Mouse (Mus musculus) T-helper 2 cell (primary cell): ENCODE results near the gene Nat8f2.
"Not testable (repeated sequence)": the region's sequence is repeated elsewhere in the genome, so short reads cannot be mapped to it uniquely, and the experiment has no call there.

Experiments used
- in situ Hi-C: fragments of 300-600 bp; cut with MboI, MseI; formaldehyde crosslinking; loops from one replicate; pipeline ENCODE4 v1.15.1; 2025; ENCODE audit warnings: high pct_unique_total_duplicates

Gene Nat8f2

GRCm38 (mm10) chr6:85869006-85869405 lies at the start of gene Nat8f2:
Gene Nat8f2, minus strand, starts transcription at chr6:85869158.
- in situ Hi-C loops, result not testable (repeated sequence)

GRCm38 (mm10) chr6:85918341-85918740 lies 49.4 kb upstream of the Nat8f2 start:
- in situ Hi-C loops, result loop anchor here (10.0 kb wide), 1 partner anchor 484 kb away; the partner anchor contains the start of gene Smyd5

- in situ Hi-C loops, result loop anchor here (10.0 kb wide), 1 partner anchor 482 kb away; the partner anchor contains the start of gene Smyd5
Observed at GRCm38 (mm10) chr6:85916596-85916995, 47.6 kb upstream of the Nat8f2 start.

GRCm38 (mm10) chr6:85915539-85916513 lies 46.9 kb upstream of the Nat8f2 start, which contains the start of gene Nat8f1:
Gene Nat8f1, minus strand, starts transcription at chr6:85915687.
- in situ Hi-C loops, result loop anchor here (10.0 kb wide), 1 partner anchor 481 kb away; the partner anchor contains the start of gene Smyd5

GRCm38 (mm10) chr6:85915141-85915538 lies 46.2 kb upstream of the Nat8f2 start:
- in situ Hi-C loops, result loop anchor here (10.0 kb wide), 1 partner anchor 480 kb away; the partner anchor contains the start of gene Smyd5

GRCm38 (mm10) chr6:85911587-85911986 lies 42.6 kb upstream of the Nat8f2 start, which contains the start of gene Tprkb:
Gene Tprkb, plus strand, starts transcription at chr6:85911865.
- in situ Hi-C loops, result loop anchor here (10.0 kb wide), 1 partner anchor 477 kb away; the partner anchor contains the start of gene Smyd5

- in situ Hi-C loops, result loop anchor here (10.0 kb wide), 2 partner anchors 475 to 855 kb away; partner anchors contain the start of gene Smyd5
Observed at GRCm38 (mm10) chr6:85909704-85910103, 40.7 kb upstream of the Nat8f2 start.

GRCm38 (mm10) chr6:85908341-85908740 lies 39.4 kb upstream of the Nat8f2 start:
- in situ Hi-C loops, result loop anchor here (10.0 kb wide), 1 partner anchor 854 kb away; no protein-coding TSS in a partner anchor

GRCm38 (mm10) chr6:85906911-85907351 lies 38.0 kb upstream of the Nat8f2 start:
- in situ Hi-C loops, result loop anchor here (10.0 kb wide), 1 partner anchor 852 kb away; no protein-coding TSS in a partner anchor

- in situ Hi-C loops, result loop anchor here (10.0 kb wide), 1 partner anchor 850 kb away; no protein-coding TSS in a partner anchor
Observed at GRCm38 (mm10) chr6:85904642-85905061, 35.7 kb upstream of the Nat8f2 start, which contains the start of gene Nat8f4. Gene Nat8f4, minus strand, starts transcription at chr6:85904884.

GRCm38 (mm10) chr6:85902303-85902702 lies 33.3 kb upstream of the Nat8f2 start:
- in situ Hi-C loops, result loop anchor here (10.0 kb wide), 1 partner anchor 848 kb away; no protein-coding TSS in a partner anchor

GRCm38 (mm10) chr6:85898596-85899475 lies 29.9 kb upstream of the Nat8f2 start:
- in situ Hi-C loops, result not testable (repeated sequence)

- in situ Hi-C loops, result not testable (repeated sequence)
Observed at GRCm38 (mm10) chr6:85895061-85895648, 26.2 kb upstream of the Nat8f2 start.

GRCm38 (mm10) chr6:85888961-85889360 lies 20.0 kb upstream of the Nat8f2 start:
- in situ Hi-C loops, result no loop called here

GRCm38 (mm10) chr6:85884311-85884710 lies 15.4 kb upstream of the Nat8f2 start:
- in situ Hi-C loops, result no loop called here

- in situ Hi-C loops, result not testable (repeated sequence)
Observed at GRCm38 (mm10) chr6:85883246-85883645, 14.3 kb upstream of the Nat8f2 start.

- in situ Hi-C loops, result no loop called here
Observed at GRCm38 (mm10) chr6:85867726-85868690, 950 bp downstream of the Nat8f2 start.

GRCm38 (mm10) chr6:85866995-85867394 lies 2.0 kb downstream of the Nat8f2 start:
- in situ Hi-C loops, result not testable (repeated sequence)

GRCm38 (mm10) chr6:85866166-85866565 lies 2.8 kb downstream of the Nat8f2 start:
- in situ Hi-C loops, result not testable (repeated sequence)
